Comparison of ENCODE assay signal across 8 mouse cellular contexts in the genomic region with DNA sequence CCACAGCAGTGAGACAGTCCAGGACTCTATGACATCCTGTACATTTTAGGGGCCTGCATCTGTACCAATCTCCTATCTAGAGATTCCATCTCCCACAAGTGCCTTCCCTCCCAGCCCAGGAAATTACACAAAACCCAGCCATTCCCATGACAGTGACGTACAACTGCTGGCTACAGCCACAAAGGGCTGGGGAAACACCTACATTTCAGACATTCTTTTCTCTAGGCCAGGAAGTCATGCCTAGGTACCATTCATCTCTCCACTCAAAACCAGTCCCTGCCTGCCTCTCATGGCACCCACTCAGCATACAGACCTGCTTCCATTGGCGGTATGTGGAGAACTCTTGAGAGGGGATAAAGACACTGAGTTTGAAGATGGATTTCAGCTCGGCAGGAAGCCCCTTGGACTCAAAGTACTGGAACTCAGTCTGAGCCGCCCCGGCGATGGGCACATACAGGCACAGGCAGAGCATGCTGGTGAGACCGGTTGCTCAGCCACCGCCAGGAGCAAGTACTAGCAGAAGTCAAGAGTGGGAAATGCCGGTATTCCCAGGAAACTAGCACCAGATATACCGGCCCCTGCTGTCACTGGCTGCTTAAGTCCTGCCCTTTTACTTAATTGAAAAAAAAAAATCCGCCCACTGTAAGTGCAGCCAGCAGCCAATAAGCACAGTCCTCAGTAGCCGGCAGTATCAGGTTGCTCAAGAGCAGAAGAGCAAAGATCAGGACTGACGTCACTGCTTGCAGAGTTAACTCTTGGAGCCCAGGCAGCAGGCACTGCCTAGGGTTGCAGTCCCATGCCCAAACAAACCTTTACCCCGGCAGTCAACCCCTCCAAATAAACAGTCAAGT. TPM values are rescaled to one million over a fixed set of nuclear protein-coding genes. Genes with fewer than 3 reads are reported as not detected.
DNase-seq lines count a peak whose midpoint lies in the region; ATAC-seq lines count a peak whose summit lies in the region.

No protein-coding gene starts in this region.

- peak overlapping the region; percentile 31 for H3K4me3 ChIP-seq in intestine, embryonic 15.5 days (replicated peaks)
- peak overlapping the region; percentile 46 for H3K4me3 ChIP-seq in liver, embryonic 16.5 days (ENCODE audit: low read depth, low read length)
- H3K4me3 ChIP-seq in neural tube, embryonic 11.5 days (ENCODE audit: low read depth, low read length): peak overlapping the region; percentile 30

- DNase-seq in T-cell, adult 2 months (ENCODE audit: low spot score): peak; percentile 45
- DNase-seq in embryo, embryonic 10.5 days (ENCODE audit: low spot score): peak; percentile 94
- DNase-seq in heart, adult 11 months: peak; percentile 99
- peak; percentile 72 for DNase-seq in neural tube, embryonic 11.5 days (ENCODE audit: low spot score)
- DNase-seq in spleen, adult 18-20 months: no peak

- WGBS in intestine, embryonic 15.5 days: 2% methylated on average over 14 of the region's 14 CpGs
- WGBS in liver, embryonic 16.5 days (ENCODE audit: insufficient replicate concordance): 12% methylated on average over 14 of the region's 14 CpGs
- 2% methylated on average over 14 of the region's 14 CpGs for WGBS in neural tube, embryonic 11.5 days

- H3K4me2 ChIP-seq in intestine, embryonic 15.5 days (replicated peaks): peak overlapping the region; percentile 78
- H3K4me2 ChIP-seq in liver, embryonic 16.5 days (ENCODE audit: low read depth, low read length): peak overlapping the region; percentile 49
- peak overlapping the region; percentile 60 for H3K4me2 ChIP-seq in neural tube, embryonic 11.5 days (ENCODE audit: low read depth)

- peaks cover 10% of the 10 kb centered on the region for H3K36me3 ChIP-seq in intestine, embryonic 15.5 days
- H3K36me3 ChIP-seq in liver, embryonic 16.5 days (ENCODE audit: control insufficient read depth, insufficient read depth): peaks cover 3% of the 10 kb centered on the region
- H3K36me3 ChIP-seq in neural tube, embryonic 11.5 days (ENCODE audit: control insufficient read depth, insufficient read depth, low read length): peaks cover 10% of the 10 kb centered on the region

- peak; percentile 76 for ATAC-seq in CD4-positive, CD25-positive, alpha-beta regulatory T cell, adult 4 months
- ATAC-seq in intestine, embryonic 15.5 days: peak; percentile 89
- ATAC-seq in liver, embryonic 16.5 days (ENCODE audit: low read depth): peak; percentile 82
- peak; percentile 91 for ATAC-seq in neural tube, embryonic 11.5 days (ENCODE audit: insufficient read depth, low FRiP score, low TSS enrichment)

- no peaks in the 10 kb centered on the region for H3K9me3 ChIP-seq in intestine, embryonic 15.5 days
- no peaks in the 10 kb centered on the region for H3K9me3 ChIP-seq in liver, embryonic 16.5 days (replicated peaks; ENCODE audit: control insufficient read depth, low read length)
- no peaks in the 10 kb centered on the region for H3K9me3 ChIP-seq in neural tube, embryonic 11.5 days (ENCODE audit: control insufficient read depth, low read length)

- no peaks in the 10 kb centered on the region for H3K27me3 ChIP-seq in intestine, embryonic 15.5 days (replicated peaks)
- H3K27me3 ChIP-seq in liver, embryonic 16.5 days (ENCODE audit: control insufficient read depth, insufficient read depth, low read depth, low read length): no peaks in the 10 kb centered on the region
- H3K27me3 ChIP-seq in neural tube, embryonic 11.5 days (ENCODE audit: control insufficient read depth, insufficient read depth, low read length): no peaks in the 10 kb centered on the region

- H3K27ac ChIP-seq in intestine, embryonic 15.5 days: peak overlapping the region; percentile 82
- peak overlapping the region; percentile 87 for H3K27ac ChIP-seq in liver, embryonic 16.5 days (ENCODE audit: low read length)
- H3K27ac ChIP-seq in neural tube, embryonic 11.5 days (ENCODE audit: low read depth, low read length): peak overlapping the region; percentile 70

- H3K4me1 ChIP-seq in intestine, embryonic 15.5 days (replicated peaks): peaks cover 43% of the 10 kb centered on the region
- H3K4me1 ChIP-seq in liver, embryonic 16.5 days (ENCODE audit: control insufficient read depth, low read depth, low read length): peaks cover 50% of the 10 kb centered on the region
- peaks cover 21% of the 10 kb centered on the region for H3K4me1 ChIP-seq in neural tube, embryonic 11.5 days (ENCODE audit: control insufficient read depth, insufficient read depth, low read length)

- H3K9ac ChIP-seq in intestine, embryonic 15.5 days: peak overlapping the region; percentile 48
- peak overlapping the region; percentile 1 for H3K9ac ChIP-seq in liver, embryonic 16.5 days (ENCODE audit: low read depth, low read length)
- H3K9ac ChIP-seq in neural tube, embryonic 11.5 days (ENCODE audit: low read length): peak overlapping the region; percentile 41; the same call in 1 of the 2 replicates

RNA-seq across cellular contexts. Expression of gene Naif1, which starts 26.6 kb away (rescaled TPM):
- polyA plus RNA-seq in CD4-positive, CD25-positive, alpha-beta regulatory T cell, adult 4 months (2017; shearing (Covaris generic)): 1 to 10 TPM; 5.5 to 7.1 TPM
- polyA plus RNA-seq in intestine, embryonic 15.5 days (2015; fragmentation: Nextera tagmentation; extraction: Ambion mirVana): 4.7 and 5.0 TPM in 2 replicates
- polyA plus RNA-seq in liver, embryonic 16.5 days (2015; fragmentation: Nextera tagmentation; extraction: Ambion mirVana): 1.9 and 2.0 TPM in 2 replicates
- 5.5 and 6.9 TPM in 2 replicates for polyA plus RNA-seq in neural tube, embryonic 11.5 days (2014; fragmentation: Nextera tagmentation; extraction: Ambion mirVana)

RNA-seq across cellular contexts. Expression of gene Slc25a25, which starts 27.5 kb away (rescaled TPM):
- 1 to 10 TPM; 4.7 to 6.7 TPM for polyA plus RNA-seq in CD4-positive, CD25-positive, alpha-beta regulatory T cell, adult 4 months (2017; shearing (Covaris generic))
- 20.0 and 20.1 TPM in 2 replicates for polyA plus RNA-seq in intestine, embryonic 15.5 days (2015; fragmentation: Nextera tagmentation; extraction: Ambion mirVana)
- 9.5 and 9.7 TPM in 2 replicates for polyA plus RNA-seq in liver, embryonic 16.5 days (2015; fragmentation: Nextera tagmentation; extraction: Ambion mirVana)
- 28.1 and 33.5 TPM in 2 replicates for polyA plus RNA-seq in neural tube, embryonic 11.5 days (2014; fragmentation: Nextera tagmentation; extraction: Ambion mirVana)

RNA-seq across cellular contexts. Expression of gene Ptges2, which starts 28.0 kb away (rescaled TPM):
- polyA plus RNA-seq in CD4-positive, CD25-positive, alpha-beta regulatory T cell, adult 4 months (2017; shearing (Covaris generic)): under 1 TPM; 0.34 to 0.50 TPM
- polyA plus RNA-seq in intestine, embryonic 15.5 days (2015; fragmentation: Nextera tagmentation; extraction: Ambion mirVana): 43.5 and 48.2 TPM in 2 replicates
- polyA plus RNA-seq in liver, embryonic 16.5 days (2015; fragmentation: Nextera tagmentation; extraction: Ambion mirVana): 9.4 and 11.0 TPM in 2 replicates
- polyA plus RNA-seq in neural tube, embryonic 11.5 days (2014; fragmentation: Nextera tagmentation; extraction: Ambion mirVana): 25.6 and 33.6 TPM in 2 replicates

RNA-seq across cellular contexts. Expression of gene Lcn2, which starts 35.7 kb away (rescaled TPM):
- polyA plus RNA-seq in CD4-positive, CD25-positive, alpha-beta regulatory T cell, adult 4 months (2017; shearing (Covaris generic)): not detected
- polyA plus RNA-seq in intestine, embryonic 15.5 days (2015; fragmentation: Nextera tagmentation; extraction: Ambion mirVana): 1.8 and 4.7 TPM in 2 replicates
- polyA plus RNA-seq in liver, embryonic 16.5 days (2015; fragmentation: Nextera tagmentation; extraction: Ambion mirVana): 212 and 273 TPM in 2 replicates
- polyA plus RNA-seq in neural tube, embryonic 11.5 days (2014; fragmentation: Nextera tagmentation; extraction: Ambion mirVana): 0.25 and 0.51 TPM in 2 replicates

RNA-seq across cellular contexts. Expression of gene 1110008P14Rik, which starts 42.0 kb away (rescaled TPM):
- polyA plus RNA-seq in CD4-positive, CD25-positive, alpha-beta regulatory T cell, adult 4 months (2017; shearing (Covaris generic)): 10 to 100 TPM; 46.6 to 52.9 TPM
- 38.6 and 42.5 TPM in 2 replicates for polyA plus RNA-seq in intestine, embryonic 15.5 days (2015; fragmentation: Nextera tagmentation; extraction: Ambion mirVana)
- 20.2 and 21.6 TPM in 2 replicates for polyA plus RNA-seq in liver, embryonic 16.5 days (2015; fragmentation: Nextera tagmentation; extraction: Ambion mirVana)
- 59.8 and 65.6 TPM in 2 replicates for polyA plus RNA-seq in neural tube, embryonic 11.5 days (2014; fragmentation: Nextera tagmentation; extraction: Ambion mirVana)

Comparison
In these comparisons a context has a peak if more than half of its experiments do, and no peak if none do; other contexts are left out.
1. DNase-seq: peak in T-cell, adult 2 months (single experiment), embryo, embryonic 10.5 days (single experiment), heart, adult 11 months (single experiment) and neural tube, embryonic 11.5 days (single experiment); none in spleen, adult 18-20 months (0 of 2).
2. Peak in every context shown above with its lines, with median percentiles within 50 percentile points of each other: ATAC-seq, H3K27ac ChIP-seq, H3K4me2 ChIP-seq, H3K4me3 ChIP-seq and H3K9ac ChIP-seq.